Mouse (Mus musculus): ENCODE results near the gene Klb. TPM values are rescaled to one million over a fixed set of nuclear protein-coding genes. Genes with fewer than 3 reads are reported as not detected.

Klb gene
- polyA plus RNA-seq, 1 experiment, result not detected

DNA sequence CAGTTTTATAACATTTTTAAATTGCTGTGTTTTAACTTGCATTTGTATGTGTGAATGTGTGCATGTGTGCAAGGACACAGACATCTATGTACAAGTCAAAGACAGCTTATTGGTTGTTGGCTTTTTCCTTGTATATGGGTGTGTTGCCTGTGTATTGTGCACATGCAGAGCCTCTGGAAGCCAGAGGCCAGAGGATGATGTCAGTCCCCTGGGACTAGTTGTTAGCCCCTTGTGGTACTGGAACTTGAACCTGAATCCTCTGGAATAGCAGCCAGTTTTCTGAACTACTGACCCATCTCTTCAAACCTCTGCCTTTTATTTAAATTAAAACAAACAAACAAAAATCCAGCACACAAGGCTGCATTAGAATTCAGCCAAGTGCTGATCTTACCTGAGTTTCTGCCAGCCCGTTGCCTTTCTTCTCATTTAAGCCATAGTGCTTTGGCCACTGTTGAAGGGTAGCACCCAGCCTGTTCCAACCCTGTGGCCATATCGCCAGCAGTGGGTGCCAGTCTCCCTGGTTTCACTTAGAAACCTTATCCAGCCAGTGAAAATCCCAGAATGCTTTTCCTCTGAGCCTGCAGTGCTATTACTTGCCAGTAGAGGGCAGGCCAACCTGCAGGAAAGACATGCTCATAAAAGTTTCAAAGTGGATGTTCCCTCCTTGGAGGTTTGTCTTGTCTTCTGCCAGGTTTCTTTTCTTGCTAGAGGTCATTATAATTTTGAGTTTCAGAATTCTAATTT, 53.3 kb downstream of the Klb start:
- Histone ChIP-seq H3K4me3 (ENCODE audit: insufficient read depth, low read length) (no peak overlapping the region), H3K4me1 (ENCODE audit: control insufficient read depth, insufficient read depth, low read length) (no peaks in the 10 kb centered on the region), H3K27ac (ENCODE audit: insufficient read depth, low read length) (no peak overlapping the region)
- no peak for TF ChIP-seq POLR2A (IDR thresholded peaks at IDR 0.05; ENCODE audit: low read depth, low read length)
- peak; percentile 72 for TF ChIP-seq CTCF (IDR thresholded peaks at IDR 0.05; ENCODE audit: borderline replicate concordance, insufficient read depth, low read length)

DNA sequence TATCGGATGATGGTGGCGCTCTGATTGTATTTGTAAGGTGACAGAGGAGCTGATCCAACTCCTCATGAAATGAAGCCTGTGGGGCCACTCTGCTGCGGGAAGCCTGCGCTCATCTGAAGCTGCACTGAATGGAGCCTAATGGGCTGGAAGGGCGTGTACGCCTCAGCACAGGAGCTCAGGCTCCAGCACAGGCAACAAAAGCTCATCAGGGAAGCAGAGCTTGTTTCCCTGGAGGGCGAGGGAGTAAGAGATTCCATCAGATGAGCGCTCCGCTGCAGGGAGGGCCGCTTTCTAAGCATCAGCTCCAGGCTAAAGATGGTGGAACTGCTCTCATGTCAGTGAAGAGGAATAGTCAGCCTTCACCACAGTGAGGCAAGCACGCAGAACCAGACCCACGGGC, 59.9 kb downstream of the Klb start:
- TF ChIP-seq POLR2A (IDR thresholded peaks at IDR 0.05; ENCODE audit: low read depth, low read length) (no peak), CTCF (IDR thresholded peaks at IDR 0.05; ENCODE audit: borderline replicate concordance, insufficient read depth, low read length) (no peak)
- Histone ChIP-seq H3K4me3 (ENCODE audit: insufficient read depth, low read length) (no peak overlapping the region), H3K27ac (ENCODE audit: insufficient read depth, low read length) (no peak overlapping the region), H3K4me1 (ENCODE audit: control insufficient read depth, insufficient read depth, low read length) (no peaks in the 10 kb centered on the region)

DNA sequence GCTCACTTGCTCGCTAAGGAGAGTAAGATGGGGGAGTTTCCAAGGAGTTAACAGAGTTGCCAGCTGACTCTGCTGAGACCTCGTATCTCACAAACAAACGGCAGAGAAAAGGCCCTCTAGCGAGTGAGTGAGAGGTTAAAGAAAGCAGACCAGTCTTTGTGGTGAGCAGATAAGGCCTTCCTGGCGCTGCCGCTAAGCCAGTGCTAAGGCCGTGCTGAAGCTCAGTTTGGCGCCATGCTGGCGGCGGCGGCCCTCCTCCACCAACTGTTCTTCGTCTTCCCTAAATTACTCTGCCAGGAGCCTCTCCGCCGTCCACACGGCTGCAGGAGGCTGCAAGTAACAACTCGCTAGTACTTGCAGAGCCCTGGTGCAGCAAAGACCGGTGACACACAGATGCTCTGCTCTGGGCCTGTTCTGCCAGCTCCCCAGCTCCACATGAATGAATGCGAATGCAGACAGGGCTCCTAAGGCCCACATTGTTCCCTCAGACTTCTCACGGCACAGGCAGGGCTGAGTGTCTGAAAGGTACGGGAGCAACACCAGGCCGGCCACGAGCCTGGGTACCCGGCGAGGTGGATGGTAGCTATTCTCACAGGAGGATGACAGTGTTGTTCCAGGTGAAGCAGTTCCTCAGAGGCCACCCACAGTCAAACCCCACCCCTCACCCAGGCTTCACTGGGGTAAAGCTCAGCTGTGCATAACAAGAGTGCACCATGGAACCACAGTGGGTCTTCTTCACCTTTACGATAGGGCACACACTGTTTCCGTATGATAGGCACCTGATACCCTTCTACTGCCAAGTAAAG, 67.7 kb downstream of the Klb start:
- Histone ChIP-seq H3K4me1 (ENCODE audit: control insufficient read depth, insufficient read depth, low read length) (no peaks in the 10 kb centered on the region), H3K27ac (ENCODE audit: insufficient read depth, low read length) (no peak overlapping the region), H3K4me3 (ENCODE audit: insufficient read depth, low read length) (no peak overlapping the region)
- TF ChIP-seq POLR2A (IDR thresholded peaks at IDR 0.05; ENCODE audit: low read depth, low read length) (no peak), CTCF (IDR thresholded peaks at IDR 0.05; ENCODE audit: borderline replicate concordance, insufficient read depth, low read length) (no peak)

DNA sequence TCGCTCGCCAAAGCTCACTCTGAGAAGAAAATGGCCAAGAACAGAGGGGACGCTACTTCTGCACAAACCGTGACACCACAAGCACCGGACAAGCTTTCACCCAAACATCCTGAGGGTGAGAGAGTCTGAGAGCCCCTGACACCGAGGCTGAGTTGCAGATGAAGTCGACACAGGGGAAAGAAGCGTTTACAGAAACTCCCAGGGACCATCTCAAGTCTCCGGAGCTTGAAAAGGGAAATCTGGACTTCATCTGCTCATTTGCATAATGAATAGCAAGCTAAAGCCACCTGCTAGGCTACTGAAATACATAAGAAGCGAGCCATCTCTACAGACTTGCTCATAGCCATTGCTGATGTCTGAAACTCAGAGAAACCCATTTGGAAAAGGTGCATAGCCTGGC, 71.0 kb downstream of the Klb start:
- H3K27ac ChIP-seq (ENCODE audit: insufficient read depth, low read length), result no peak overlapping the region
- no peaks in the 10 kb centered on the region for H3K4me1 ChIP-seq (ENCODE audit: control insufficient read depth, insufficient read depth, low read length)
- no peak overlapping the region for H3K4me3 ChIP-seq (ENCODE audit: insufficient read depth, low read length)
- TF ChIP-seq CTCF (IDR thresholded peaks at IDR 0.05; ENCODE audit: borderline replicate concordance, insufficient read depth, low read length), result no peak
- TF ChIP-seq POLR2A (IDR thresholded peaks at IDR 0.05; ENCODE audit: low read depth, low read length), result no peak

DNA sequence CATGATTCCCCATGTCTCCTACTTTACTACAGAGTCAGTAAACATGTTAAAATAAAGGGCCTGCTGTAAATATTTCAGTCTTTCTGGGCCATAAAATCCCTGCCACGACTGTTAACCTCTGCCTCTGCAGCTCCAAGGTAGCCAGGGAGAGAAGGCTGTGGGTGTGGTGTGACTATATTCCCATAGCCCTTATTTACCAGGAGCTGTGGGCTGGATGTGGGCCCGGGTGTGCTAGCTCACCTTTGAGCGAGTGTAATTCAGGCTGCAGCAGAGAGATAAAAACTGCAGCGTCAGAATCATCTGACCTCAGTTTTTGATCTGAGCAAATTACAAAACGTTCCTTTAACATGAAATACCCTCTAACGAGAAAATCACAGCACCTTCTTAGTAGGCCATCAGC, 72.7 kb downstream of the Klb start:
- H3K4me1 ChIP-seq (ENCODE audit: control insufficient read depth, insufficient read depth, low read length), result no peaks in the 10 kb centered on the region
- no peak overlapping the region for H3K27ac ChIP-seq (ENCODE audit: insufficient read depth, low read length)
- TF ChIP-seq CTCF (IDR thresholded peaks at IDR 0.05; ENCODE audit: borderline replicate concordance, insufficient read depth, low read length), result no peak
- no peak for TF ChIP-seq POLR2A (IDR thresholded peaks at IDR 0.05; ENCODE audit: low read depth, low read length)
- H3K4me3 ChIP-seq (ENCODE audit: insufficient read depth, low read length), result no peak overlapping the region

DNA sequence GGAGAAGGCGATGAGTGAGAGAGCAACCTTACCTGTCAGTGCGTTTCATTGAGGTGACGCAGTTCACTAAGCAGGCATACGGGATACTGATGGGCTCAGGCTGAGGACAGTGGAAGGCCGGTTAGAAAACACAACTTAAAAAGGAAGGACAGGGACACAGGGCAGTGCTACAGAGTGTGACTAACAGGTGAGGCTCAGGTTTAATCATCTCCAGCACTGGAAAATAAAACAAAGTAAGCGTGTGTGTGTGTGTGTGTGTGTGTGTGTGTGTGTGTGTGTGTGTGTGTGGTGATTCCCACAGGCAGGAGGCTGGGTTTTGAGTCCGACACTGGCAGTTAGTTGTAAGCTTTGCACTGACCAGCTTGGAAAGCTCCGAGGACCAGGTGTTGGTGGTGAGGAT, 74.7 kb downstream of the Klb start:
- Histone ChIP-seq H3K27ac (ENCODE audit: insufficient read depth, low read length) (no peak overlapping the region), H3K4me3 (ENCODE audit: insufficient read depth, low read length) (no peak overlapping the region), H3K4me1 (ENCODE audit: control insufficient read depth, insufficient read depth, low read length) (no peaks in the 10 kb centered on the region)
- TF ChIP-seq CTCF (IDR thresholded peaks at IDR 0.05; ENCODE audit: borderline replicate concordance, insufficient read depth, low read length), result no peak
- no peak for TF ChIP-seq POLR2A (IDR thresholded peaks at IDR 0.05; ENCODE audit: low read depth, low read length)

DNA sequence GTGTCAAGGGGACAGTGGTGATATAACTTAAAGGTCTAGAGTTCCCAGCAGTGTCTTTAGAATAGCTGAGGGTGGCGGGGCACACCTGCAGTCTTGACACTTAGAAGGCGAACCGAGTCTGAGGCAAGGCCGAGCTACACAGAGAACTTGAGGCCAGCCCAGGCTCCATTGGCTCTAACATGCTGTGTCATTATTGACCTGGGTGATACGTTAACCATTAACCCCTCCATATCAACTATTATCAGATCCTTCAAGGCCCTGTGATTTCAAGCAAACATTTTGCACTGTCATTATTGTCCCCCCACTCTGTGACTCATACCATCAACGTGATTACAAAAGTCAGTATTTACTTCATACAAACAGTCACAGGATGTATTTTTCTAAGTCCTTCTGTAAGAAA, 76.1 kb downstream of the Klb start:
- Histone ChIP-seq H3K4me1 (ENCODE audit: control insufficient read depth, insufficient read depth, low read length) (no peaks in the 10 kb centered on the region; the same call in 1 of the 2 replicates), H3K27ac (ENCODE audit: insufficient read depth, low read length) (no peak overlapping the region), H3K4me3 (ENCODE audit: insufficient read depth, low read length) (no peak overlapping the region)
- TF ChIP-seq CTCF (IDR thresholded peaks at IDR 0.05; ENCODE audit: borderline replicate concordance, insufficient read depth, low read length) (no peak), POLR2A (IDR thresholded peaks at IDR 0.05; ENCODE audit: low read depth, low read length) (no peak)

DNA sequence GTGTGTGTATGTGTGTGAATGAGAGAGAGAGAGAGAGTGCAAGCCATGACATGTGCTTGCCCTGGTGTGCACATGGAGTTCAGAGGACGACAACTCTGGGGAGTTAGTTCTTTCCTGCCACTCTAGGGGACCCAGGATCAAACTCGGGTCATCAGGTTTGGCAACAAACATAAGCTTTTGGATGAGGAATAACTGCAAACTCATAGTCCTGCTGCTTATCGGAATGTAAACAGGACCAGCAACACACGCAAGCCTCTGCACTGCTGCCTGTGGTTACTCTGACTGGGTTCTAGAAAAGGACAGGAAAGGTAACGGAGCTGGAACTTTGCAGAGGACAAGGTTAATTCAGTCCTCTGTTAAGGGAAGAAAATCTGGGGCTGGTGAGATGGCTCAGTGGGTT, 77.1 kb downstream of the Klb start:
- H3K4me3 ChIP-seq (ENCODE audit: insufficient read depth, low read length), result no peak overlapping the region

DNA sequence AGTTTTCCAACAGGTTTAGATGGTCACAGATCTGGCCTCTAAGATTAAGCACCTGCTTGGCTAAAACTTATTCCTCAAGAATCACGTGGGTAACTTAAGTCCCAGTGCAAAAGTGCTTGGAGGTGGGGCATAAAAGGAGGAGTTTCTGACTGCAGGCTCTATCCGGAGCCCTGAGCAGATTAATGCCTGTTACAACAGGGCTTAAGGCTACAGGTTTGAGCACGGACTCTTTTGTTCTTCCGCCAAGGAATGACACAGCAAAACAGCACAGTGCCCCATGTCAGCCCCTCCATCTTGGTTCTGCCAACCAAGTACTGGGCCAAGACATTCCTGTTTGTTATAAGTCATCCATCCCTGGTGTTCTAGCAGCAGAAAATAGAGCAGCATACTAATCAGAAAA, 80.2 kb downstream of the Klb start:
- TF ChIP-seq POLR2A (IDR thresholded peaks at IDR 0.05; ENCODE audit: low read depth, low read length) (no peak), CTCF (IDR thresholded peaks at IDR 0.05; ENCODE audit: borderline replicate concordance, insufficient read depth, low read length) (no peak)
- H3K4me3 ChIP-seq (ENCODE audit: insufficient read depth, low read length), result no peak overlapping the region
- H3K27ac ChIP-seq (ENCODE audit: insufficient read depth, low read length), result no peak overlapping the region
- no peaks in the 10 kb centered on the region; the same call in 1 of the 2 replicates for H3K4me1 ChIP-seq (ENCODE audit: control insufficient read depth, insufficient read depth, low read length)

More for the DNA sequence above, 77.1 kb downstream of the Klb start:
- Histone ChIP-seq H3K4me1 (ENCODE audit: control insufficient read depth, insufficient read depth, low read length) (no peaks in the 10 kb centered on the region; the same call in 1 of the 2 replicates), H3K27ac (ENCODE audit: insufficient read depth, low read length) (no peak overlapping the region)
- TF ChIP-seq POLR2A (IDR thresholded peaks at IDR 0.05; ENCODE audit: low read depth, low read length), result no peak
- no peak for TF ChIP-seq CTCF (IDR thresholded peaks at IDR 0.05; ENCODE audit: borderline replicate concordance, insufficient read depth, low read length)

DNA sequence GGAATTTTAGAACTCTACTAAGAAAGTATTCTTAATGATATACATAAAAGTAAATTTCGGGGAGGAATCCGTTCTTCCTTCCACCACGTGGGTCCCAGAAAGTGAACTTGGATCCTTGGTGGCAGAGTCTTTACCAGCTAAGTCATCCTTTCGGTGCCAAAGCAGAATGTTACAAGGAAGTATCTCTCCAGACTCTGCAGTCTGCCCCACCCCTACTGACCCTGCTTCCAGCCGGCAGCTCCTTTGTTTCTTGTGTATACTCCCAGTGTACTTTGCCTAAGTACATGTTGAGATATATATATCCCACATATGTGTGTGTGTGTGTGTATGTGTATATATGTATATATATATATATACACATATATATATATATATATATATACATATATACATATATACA, 81.3 kb downstream of the Klb start:
- no peak for TF ChIP-seq POLR2A (IDR thresholded peaks at IDR 0.05; ENCODE audit: low read depth, low read length)
- TF ChIP-seq CTCF (IDR thresholded peaks at IDR 0.05; ENCODE audit: borderline replicate concordance, insufficient read depth, low read length), result no peak
- Histone ChIP-seq H3K4me1 (ENCODE audit: control insufficient read depth, insufficient read depth, low read length) (no peaks in the 10 kb centered on the region; the same call in 1 of the 2 replicates), H3K4me3 (ENCODE audit: insufficient read depth, low read length) (no peak overlapping the region), H3K27ac (ENCODE audit: insufficient read depth, low read length) (no peak overlapping the region)

Other genes with a start within 250 kb of the Klb start
- gene Klhl5, start 240.8 kb upstream of the Klb start, polyA plus RNA-seq (2011; ENCODE audit: insufficient read length, low read depth, missing spikeins), result 34.2 and 35.5 TPM in 2 replicates
- 11.0 and 14.8 TPM in 2 replicates for gene Wdr19, start 148.6 kb upstream of the Klb start, polyA plus RNA-seq (2011; ENCODE audit: insufficient read length, low read depth, missing spikeins)
- gene Rfc1, start 12.6 kb upstream of the Klb start, polyA plus RNA-seq (2011; ENCODE audit: insufficient read length, low read depth, missing spikeins), result 50.8 and 63.8 TPM in 2 replicates
- 888 and 993 TPM in 2 replicates for gene Rpl9, start 43.1 kb downstream of the Klb start, polyA plus RNA-seq (2011; ENCODE audit: insufficient read length, low read depth, missing spikeins)
- 34.4 and 47.6 TPM in 2 replicates for gene Lias, start 43.2 kb downstream of the Klb start, polyA plus RNA-seq (2011; ENCODE audit: insufficient read length, low read depth, missing spikeins)
- gene Ugdh, start 87.6 kb downstream of the Klb start, polyA plus RNA-seq (2011; ENCODE audit: insufficient read length, low read depth, missing spikeins), result 127 and 148 TPM in 2 replicates
- gene Gm43552, start 144.5 kb downstream of the Klb start, polyA plus RNA-seq (2011; ENCODE audit: insufficient read length, low read depth, missing spikeins), result not detected in 2 replicates
- 110 and 112 TPM in 2 replicates for gene Smim14, start 188.9 kb downstream of the Klb start, polyA plus RNA-seq (2011; ENCODE audit: insufficient read length, low read depth, missing spikeins)
- gene Ube2k, start 188.9 kb downstream of the Klb start, polyA plus RNA-seq (2011; ENCODE audit: insufficient read length, low read depth, missing spikeins), result 179 and 180 TPM in 2 replicates